Mouse (Mus musculus) mesoderm, embryonic 11.5 days (tissue): ENCODE results near the gene Apol7a.
A peak's percentile ranks its signal among the peaks of the same experiment; 100 is the strongest.

ENCODE experiments used
- DNase-seq: peaks from one replicate; pipeline ENCODE4 v3.0.0-alpha.2; 2012; ENCODE audit warnings: low read depth, low spot score

Apol7a gene

GRCm38 (mm10) chr15:77348146-77348545 is 50.8 kb downstream of the Apol7a start:
- DNase-seq, result no peak

- DNase-seq, result no peak
Measured at GRCm38 (mm10) chr15:77344127-77345125, 54.5 kb downstream of the Apol7a start.

DNA sequence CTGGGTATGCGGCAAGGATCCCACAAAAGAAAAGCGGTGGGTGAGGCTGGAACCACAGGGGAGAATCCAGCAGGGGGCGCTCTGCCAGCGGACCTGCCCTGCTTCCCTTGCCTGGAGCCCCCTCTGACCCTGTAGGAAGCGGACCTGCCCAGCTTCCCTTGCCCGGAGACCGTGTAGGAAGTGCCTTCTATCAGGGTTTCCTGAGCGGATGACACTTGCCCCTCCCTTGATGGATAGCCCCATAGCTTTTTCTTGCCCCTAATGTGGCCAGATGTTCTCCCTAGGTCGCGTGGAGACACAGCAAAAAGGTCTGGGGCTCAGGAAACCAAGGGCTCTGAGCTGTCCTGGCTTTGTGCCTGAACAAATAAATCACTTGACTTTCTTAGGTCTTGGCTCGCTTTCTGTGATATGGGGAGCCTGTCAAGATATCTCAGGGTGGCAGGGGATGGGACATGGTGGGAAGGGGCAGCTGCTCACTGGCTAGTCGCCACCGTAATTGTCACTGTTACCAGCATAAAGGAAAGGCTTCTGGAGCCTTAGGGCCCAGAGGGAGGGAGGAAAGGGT is 55.3 kb downstream of the Apol7a start:
- DNase-seq, result peak; percentile 87

DNA sequence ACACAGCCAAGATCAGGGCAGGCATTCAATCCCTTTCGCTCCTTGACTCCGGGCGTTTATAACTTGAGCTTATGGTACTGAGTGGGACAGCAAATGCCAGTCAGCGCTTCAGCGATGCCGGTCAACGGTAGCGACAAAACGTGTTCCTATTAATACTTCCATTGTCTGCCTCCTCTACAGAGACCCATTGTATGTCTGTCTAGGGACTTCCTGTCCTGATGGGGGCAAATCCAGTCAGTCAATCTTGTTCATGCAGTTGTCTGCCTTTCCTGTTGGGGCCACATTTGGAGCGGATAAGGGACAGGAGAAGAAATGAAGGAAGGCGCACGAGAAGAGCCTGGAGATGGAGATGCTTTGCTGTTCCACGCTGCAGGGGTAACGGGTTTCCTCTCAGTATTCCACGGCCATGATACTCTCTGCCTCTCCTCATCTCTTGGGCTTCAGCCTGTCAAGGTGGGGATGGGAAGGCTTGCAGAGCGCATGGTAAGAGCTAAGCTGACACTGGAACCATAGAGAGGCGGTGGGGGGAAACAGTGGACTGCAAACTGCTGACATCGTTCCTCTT is 55.9 kb downstream of the Apol7a start:
- DNase-seq, result no peak

GRCm38 (mm10) chr15:77342005-77342404 is 56.9 kb downstream of the Apol7a start:
- no peak for DNase-seq

- DNase-seq, result no peak
Measured at GRCm38 (mm10) chr15:77340581-77340980, 58.3 kb downstream of the Apol7a start.

DNA sequence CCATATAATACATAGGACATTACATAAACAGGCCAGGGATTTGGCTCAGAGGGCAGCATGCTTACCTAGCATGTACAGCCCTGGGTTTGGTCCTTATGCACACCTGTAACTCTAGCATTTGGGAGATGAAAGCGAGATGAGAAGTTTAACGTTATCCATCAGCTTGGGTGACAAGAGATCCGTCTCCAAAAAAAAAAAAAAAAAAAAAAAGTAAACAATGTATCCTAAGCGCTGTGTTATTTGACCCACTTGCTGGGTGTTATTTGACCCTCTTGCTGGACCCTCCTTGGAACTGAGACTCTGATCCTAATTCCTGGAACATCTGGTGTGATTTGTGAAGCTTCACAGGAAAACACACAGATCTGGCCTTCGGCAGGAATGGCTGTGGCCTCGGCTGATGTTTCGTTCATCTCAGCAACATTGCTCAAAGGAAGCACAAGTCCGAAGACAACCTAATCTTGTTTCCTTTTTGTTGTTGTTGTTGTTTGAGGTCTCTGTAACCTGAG is 59.9 kb downstream of the Apol7a start:
- peak; percentile 53 for DNase-seq

GRCm38 (mm10) chr15:77338451-77338850 is 60.5 kb downstream of the Apol7a start:
- DNase-seq, result no peak
